Mouse (Mus musculus) lung, adult 2 months (tissue): ENCODE measurements around the gene Htr7.

Experiments used
- CTCF ChIP-seq: fragments of 200-500 bp; IDR thresholded peaks from 2 replicates; pipeline ENCODE4 v1.5.1; 2011; ENCODE audit warnings: mild to moderate bottlenecking, low read length, control low read depth; ENCODE audit not compliant: insufficient read depth
- POLR2A ChIP-seq: fragments of 200-500 bp; IDR thresholded peaks from 2 replicates; pipeline ENCODE4 v1.6.1; 2011; ENCODE audit warnings: low read depth, mild to moderate bottlenecking, control low read depth, low read length, borderline replicate concordance; ENCODE audit errors: extremely low read depth

- TF ChIP-seq CTCF, result no peak
- no peak for TF ChIP-seq POLR2A
Measured at GRCm38 (mm10) chr19:36103909-36104308, 46.6 kb upstream of the Htr7 start.
